Mouse (Mus musculus): ENCODE results near the gene Pth. TPM values are rescaled to one million over a fixed set of nuclear protein-coding genes. Genes with fewer than 3 reads are reported as not detected.

Pth gene
- polyA plus RNA-seq (2016; fragmentation: Nextera tagmentation; extraction: Ambion mirVana), result not detected in 2 replicates

GRCm38 (mm10) chr7:113388470-113388869 is at the start of gene Pth:
Pth (minus strand) TSS chr7:113388570.
- Histone ChIP-seq H3K9ac (no peak within 1 kb of the TSS), H3K4me2 (no peak within 1 kb of the TSS), H3K36me3 (replicated peaks) (no peaks in the 10 kb centered on the region), H3K4me1 (no peaks in the 10 kb centered on the region), H3K27me3 (no peaks in the 10 kb centered on the region), H3K27ac (no peak within 1 kb of the TSS), H3K9me3 (no peaks in the 10 kb centered on the region), H3K4me3 (replicated peaks) (no peak within 1 kb of the TSS)
- WGBS, result 85% methylated on average over 2 of the region's 2 CpGs
- no peak for ATAC-seq (ENCODE audit: low FRiP score)

- ATAC-seq (ENCODE audit: low FRiP score), result no peak
- Histone ChIP-seq H3K4me3 (replicated peaks) (no peak overlapping the region), H3K9me3 (no peaks in the 10 kb centered on the region), H3K27ac (no peak overlapping the region), H3K4me2 (no peak overlapping the region), H3K36me3 (replicated peaks) (no peaks in the 10 kb centered on the region), H3K4me1 (no peaks in the 10 kb centered on the region), H3K9ac (no peak overlapping the region), H3K27me3 (no peaks in the 10 kb centered on the region)
- WGBS, result 93% methylated on average over 10 of the region's 10 CpGs
These were observed 47.9 kb upstream of the Pth start for GRCm38 (mm10) chr7:113436312-113436711.

- Histone ChIP-seq H3K4me3 (replicated peaks) (no peak overlapping the region), H3K27me3 (no peaks in the 10 kb centered on the region), H3K9me3 (no peaks in the 10 kb centered on the region), H3K27ac (no peak overlapping the region), H3K9ac (no peak overlapping the region), H3K4me2 (no peak overlapping the region), H3K36me3 (replicated peaks) (no peaks in the 10 kb centered on the region), H3K4me1 (no peaks in the 10 kb centered on the region)
- no peak for ATAC-seq (ENCODE audit: low FRiP score)
- 24% methylated on average over 4 of the region's 4 CpGs for WGBS
These were observed 45.9 kb upstream of the Pth start for GRCm38 (mm10) chr7:113434286-113434685.

- Histone ChIP-seq H3K9ac (no peak overlapping the region), H3K27me3 (no peaks in the 10 kb centered on the region), H3K36me3 (replicated peaks) (no peaks in the 10 kb centered on the region), H3K4me2 (no peak overlapping the region), H3K4me1 (no peaks in the 10 kb centered on the region), H3K27ac (no peak overlapping the region), H3K9me3 (no peaks in the 10 kb centered on the region), H3K4me3 (replicated peaks) (no peak overlapping the region)
- 79% methylated on average over 3 of the region's 3 CpGs for WGBS
- no peak for ATAC-seq (ENCODE audit: low FRiP score)
These were observed 45.1 kb upstream of the Pth start for GRCm38 (mm10) chr7:113433451-113433850.

GRCm38 (mm10) chr7:113432891-113433290 is 44.5 kb upstream of the Pth start:
- H3K4me2 ChIP-seq, result no peak overlapping the region
- H3K27me3 ChIP-seq, result no peaks in the 10 kb centered on the region
- no peak overlapping the region for H3K9ac ChIP-seq
- no peak overlapping the region for H3K27ac ChIP-seq
- H3K4me1 ChIP-seq, result no peaks in the 10 kb centered on the region
- WGBS, result 86% methylated on average over 4 of the region's 4 CpGs
- no peaks in the 10 kb centered on the region for H3K9me3 ChIP-seq
- no peak overlapping the region for H3K4me3 ChIP-seq (replicated peaks)
- no peaks in the 10 kb centered on the region for H3K36me3 ChIP-seq (replicated peaks)
- no peak for ATAC-seq (ENCODE audit: low FRiP score)

GRCm38 (mm10) chr7:113420771-113421170 is 32.4 kb upstream of the Pth start:
- no peak overlapping the region for H3K9ac ChIP-seq
- H3K36me3 ChIP-seq (replicated peaks), result no peaks in the 10 kb centered on the region
- 85% methylated on average over 1 of the region's 1 CpGs for WGBS
- no peaks in the 10 kb centered on the region for H3K9me3 ChIP-seq
- no peak overlapping the region for H3K4me2 ChIP-seq
- H3K27me3 ChIP-seq, result no peaks in the 10 kb centered on the region
- no peaks in the 10 kb centered on the region for H3K4me1 ChIP-seq
- no peak overlapping the region for H3K4me3 ChIP-seq (replicated peaks)
- ATAC-seq (ENCODE audit: low FRiP score), result no peak
- H3K27ac ChIP-seq, result no peak overlapping the region

GRCm38 (mm10) chr7:113419070-113419782 is 30.9 kb upstream of the Pth start:
- no peak for ATAC-seq (ENCODE audit: low FRiP score)
- Histone ChIP-seq H3K4me3 (replicated peaks) (no peak overlapping the region), H3K36me3 (replicated peaks) (no peaks in the 10 kb centered on the region), H3K27me3 (no peaks in the 10 kb centered on the region), H3K9me3 (no peaks in the 10 kb centered on the region), H3K4me2 (no peak overlapping the region), H3K9ac (no peak overlapping the region), H3K4me1 (no peaks in the 10 kb centered on the region), H3K27ac (no peak overlapping the region)
- 49% methylated on average over 4 of the region's 4 CpGs for WGBS

- Histone ChIP-seq H3K9ac (no peak overlapping the region), H3K27me3 (no peaks in the 10 kb centered on the region), H3K4me2 (no peak overlapping the region), H3K9me3 (no peaks in the 10 kb centered on the region), H3K4me3 (replicated peaks) (no peak overlapping the region), H3K27ac (no peak overlapping the region), H3K4me1 (no peaks in the 10 kb centered on the region), H3K36me3 (replicated peaks) (no peaks in the 10 kb centered on the region)
- ATAC-seq (ENCODE audit: low FRiP score), result no peak
- WGBS, result 83% methylated on average over 1 of the region's 1 CpGs
These were observed 28.2 kb upstream of the Pth start for GRCm38 (mm10) chr7:113416536-113416935.

- Histone ChIP-seq H3K36me3 (replicated peaks) (no peaks in the 10 kb centered on the region), H3K9ac (no peak overlapping the region), H3K4me3 (replicated peaks) (no peak overlapping the region), H3K27me3 (no peaks in the 10 kb centered on the region), H3K4me2 (no peak overlapping the region), H3K4me1 (no peaks in the 10 kb centered on the region), H3K27ac (no peak overlapping the region), H3K9me3 (no peaks in the 10 kb centered on the region)
- 86% methylated on average over 3 of the region's 3 CpGs for WGBS
- ATAC-seq (ENCODE audit: low FRiP score), result no peak
These were observed 26.9 kb upstream of the Pth start for GRCm38 (mm10) chr7:113415256-113415655.

- 51% methylated on average over 5 of the region's 5 CpGs for WGBS
- no peaks in the 10 kb centered on the region for H3K4me1 ChIP-seq
- no peaks in the 10 kb centered on the region for H3K27me3 ChIP-seq
- no peak overlapping the region for H3K4me2 ChIP-seq
- no peaks in the 10 kb centered on the region for H3K36me3 ChIP-seq (replicated peaks)
- H3K27ac ChIP-seq, result no peak overlapping the region
- H3K9me3 ChIP-seq, result no peaks in the 10 kb centered on the region
- no peak overlapping the region for H3K4me3 ChIP-seq (replicated peaks)
- no peak for ATAC-seq (ENCODE audit: low FRiP score)
- no peak overlapping the region for H3K9ac ChIP-seq
These were observed 20.3 kb upstream of the Pth start for GRCm38 (mm10) chr7:113408712-113409111.

GRCm38 (mm10) chr7:113398083-113398482 is 9.7 kb upstream of the Pth start:
- no peak for ATAC-seq (ENCODE audit: low FRiP score)
- Histone ChIP-seq H3K4me3 (replicated peaks) (no peak overlapping the region), H3K27me3 (no peaks in the 10 kb centered on the region), H3K36me3 (replicated peaks) (no peaks in the 10 kb centered on the region), H3K4me1 (no peaks in the 10 kb centered on the region), H3K4me2 (no peak overlapping the region), H3K27ac (no peak overlapping the region), H3K9ac (no peak overlapping the region), H3K9me3 (no peaks in the 10 kb centered on the region)

GRCm38 (mm10) chr7:113396661-113397060 is 8.3 kb upstream of the Pth start:
- H3K4me2 ChIP-seq, result no peak overlapping the region
- H3K27me3 ChIP-seq, result no peaks in the 10 kb centered on the region
- no peak overlapping the region for H3K4me3 ChIP-seq (replicated peaks)
- H3K36me3 ChIP-seq (replicated peaks), result no peaks in the 10 kb centered on the region
- no peak for ATAC-seq (ENCODE audit: low FRiP score)
- 93% methylated on average over 4 of the region's 4 CpGs for WGBS
- no peak overlapping the region for H3K27ac ChIP-seq
- H3K4me1 ChIP-seq, result no peaks in the 10 kb centered on the region
- H3K9me3 ChIP-seq, result no peaks in the 10 kb centered on the region
- H3K9ac ChIP-seq, result no peak overlapping the region

GRCm38 (mm10) chr7:113391619-113392018 is 3.2 kb upstream of the Pth start:
- H3K4me3 ChIP-seq (replicated peaks), result no peak overlapping the region

More at GRCm38 (mm10) chr7:113391619-113392018, 3.2 kb upstream of the Pth start:
- Histone ChIP-seq H3K36me3 (replicated peaks) (no peaks in the 10 kb centered on the region), H3K9ac (no peak overlapping the region), H3K4me1 (no peaks in the 10 kb centered on the region), H3K9me3 (no peaks in the 10 kb centered on the region), H3K27me3 (no peaks in the 10 kb centered on the region), H3K4me2 (no peak overlapping the region), H3K27ac (no peak overlapping the region)
- 91% methylated on average over 2 of the region's 2 CpGs for WGBS
- no peak for ATAC-seq (ENCODE audit: low FRiP score)

Measured in forebrain, embryonic 12.5 days (tissue).